Mouse (Mus musculus): Measurements from ENCODE around the gene Reep3.
"Not testable (repeated sequence)": the region's sequence is repeated elsewhere in the genome, so short reads cannot be mapped to it uniquely, and the experiment has no call there.

The Reep3 gene

GRCm38 (mm10) chr10:67096621-67097436 lies at the start of gene Reep3:
Reep3 (minus strand) TSS chr10:67096945.
- DNase-seq, result peak; percentile 70

GRCm38 (mm10) chr10:67145623-67146022 lies 48.9 kb upstream of the Reep3 start:
- DNase-seq, result no peak

GRCm38 (mm10) chr10:67144269-67144668 lies 47.5 kb upstream of the Reep3 start:
- DNase-seq, result no peak

GRCm38 (mm10) chr10:67143661-67144060 lies 46.9 kb upstream of the Reep3 start:
- DNase-seq, result no peak

GRCm38 (mm10) chr10:67137437-67137836 lies 40.7 kb upstream of the Reep3 start:
- DNase-seq, result no peak

GRCm38 (mm10) chr10:67134322-67134721 lies 37.6 kb upstream of the Reep3 start:
- no peak for DNase-seq

GRCm38 (mm10) chr10:67131709-67132108 lies 35.0 kb upstream of the Reep3 start:
- DNase-seq, result no peak

- no peak for DNase-seq
Observed at GRCm38 (mm10) chr10:67129531-67129930, 32.8 kb upstream of the Reep3 start.

- peak; percentile 39 for DNase-seq
Observed at GRCm38 (mm10) chr10:67126859-67127758, 30.4 kb upstream of the Reep3 start.

GRCm38 (mm10) chr10:67126061-67126858 lies 29.5 kb upstream of the Reep3 start:
- DNase-seq, result peak; percentile 84

- DNase-seq, result peak; percentile 50
Observed at GRCm38 (mm10) chr10:67124156-67124555, 27.4 kb upstream of the Reep3 start.

- DNase-seq, result no peak
Observed at GRCm38 (mm10) chr10:67123756-67124155, 27.0 kb upstream of the Reep3 start.

- no peak for DNase-seq
Observed at GRCm38 (mm10) chr10:67120640-67121039, 23.9 kb upstream of the Reep3 start.

GRCm38 (mm10) chr10:67120180-67120579 lies 23.4 kb upstream of the Reep3 start:
- no peak for DNase-seq

GRCm38 (mm10) chr10:67119291-67119690 lies 22.5 kb upstream of the Reep3 start:
- no peak for DNase-seq

GRCm38 (mm10) chr10:67116251-67116650 lies 19.5 kb upstream of the Reep3 start:
- no peak for DNase-seq

GRCm38 (mm10) chr10:67115666-67116091 lies 18.9 kb upstream of the Reep3 start:
- DNase-seq, result no peak

- peak; percentile 60 for DNase-seq
Observed at GRCm38 (mm10) chr10:67115115-67115514, 18.4 kb upstream of the Reep3 start.

- no peak for DNase-seq
Observed at GRCm38 (mm10) chr10:67113833-67114232, 17.1 kb upstream of the Reep3 start.

- not testable (repeated sequence) for DNase-seq
Observed at GRCm38 (mm10) chr10:67112967-67113366, 16.2 kb upstream of the Reep3 start.

- no peak for DNase-seq
Observed at GRCm38 (mm10) chr10:67111799-67112177, 15.0 kb upstream of the Reep3 start.

- no peak for DNase-seq
Observed at GRCm38 (mm10) chr10:67111044-67111798, 14.5 kb upstream of the Reep3 start.

All from right cerebral cortex, adult 18-20 months (tissue).